ENCODE assay signal across 17 mouse cellular contexts in the genomic region with DNA sequence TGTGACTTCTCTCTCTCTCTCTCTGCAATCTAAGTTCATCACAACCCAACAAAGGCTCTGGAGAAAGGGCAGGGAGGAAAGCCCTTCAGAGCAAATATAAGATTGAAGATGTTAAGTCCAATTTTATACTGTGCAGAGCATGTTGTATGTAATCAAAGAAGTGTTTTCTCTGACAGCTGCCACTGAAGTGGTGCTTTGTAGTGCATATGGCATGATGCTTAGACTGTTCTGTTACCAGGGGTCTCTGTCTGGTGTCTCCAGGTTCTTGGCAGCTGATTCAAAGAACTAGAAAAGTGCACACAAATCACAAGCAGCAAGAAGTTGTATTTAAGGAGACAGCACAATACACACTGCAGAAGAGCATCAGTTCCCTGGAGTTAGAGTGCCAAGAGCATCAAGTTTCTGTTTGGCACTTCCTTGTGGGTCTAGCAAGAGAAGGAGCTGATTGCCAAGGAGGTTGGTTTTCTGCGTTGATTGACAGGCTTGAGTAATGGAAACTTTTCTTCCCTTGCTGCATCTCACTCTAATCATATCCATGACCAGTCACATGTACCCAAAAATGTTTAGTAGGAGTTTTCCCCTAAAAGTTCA.
A peak's percentile ranks its signal among the peaks of the same experiment; 100 is the strongest.
DNase-seq lines count a peak whose midpoint lies in the region; ATAC-seq and TF ChIP-seq lines count a peak whose summit lies in the region.
"Had no signal": no experiment of that assay in that cellular context is flagged by ENCODE, and none has a peak within 500 bp of the region (broad histone marks: within the 10 kb centered on the region; RNA-seq: fewer than 3 reads in every experiment).

No protein-coding gene starts in this region.

- H3K4me2 ChIP-seq in hindbrain, postnatal 0 days (ENCODE audit: low read depth, low read length) = no peak overlapping the region
- no peak overlapping the region for H3K4me2 ChIP-seq in intestine, embryonic 15.5 days (replicated peaks)

- 78% methylated on average over 1 of the region's 1 CpGs for WGBS in hindbrain, postnatal 0 days
- 84% methylated on average over 1 of the region's 1 CpGs for WGBS in intestine, embryonic 15.5 days

- no peaks in the 10 kb centered on the region; the same call in 1 of the 2 replicates for H3K4me1 ChIP-seq in hindbrain, postnatal 0 days (ENCODE audit: insufficient read depth, low read length)
- no peaks in the 10 kb centered on the region for H3K4me1 ChIP-seq in intestine, embryonic 15.5 days (replicated peaks)
- H3K4me1 ChIP-seq: heart, embryonic 10.5 days; megakaryocyte, embryonic 14.5 days had no signal

- H3K9me3 ChIP-seq in hindbrain, postnatal 0 days (ENCODE audit: low read length) = no peaks in the 10 kb centered on the region
- H3K9me3 ChIP-seq in intestine, embryonic 15.5 days = no peaks in the 10 kb centered on the region
- H3K9me3 ChIP-seq: G1E; heart, embryonic 10.5 days had no signal

- intact Hi-C loops in gastrocnemius, adult 2 months (cut with DNase I) = no loop called here
- intact Hi-C loops in gastrocnemius, postnatal 36 days (cut with DNase I) = no loop called here

- ATAC-seq in hindbrain, postnatal 0 days = peak; percentile 43; the same call in 1 of the 2 replicates
- ATAC-seq in intestine, embryonic 15.5 days = no peak
- ATAC-seq in megakaryocyte-erythroid progenitor cell, adult 5-6 weeks (replicated peaks; ENCODE audit: low FRiP score, low TSS enrichment, poor library complexity, severe bottlenecking) = no peak

- TF ChIP-seq CTCF in gastrocnemius, adult 2 months (IDR thresholded peaks at IDR 0.05) = no peak
- no peak for TF ChIP-seq CTCF in hindbrain, postnatal 0 days (IDR thresholded peaks at IDR 0.05; ENCODE audit: low read depth)

- no peak overlapping the region for H3K9ac ChIP-seq in hindbrain, postnatal 0 days (replicated peaks; ENCODE audit: low read length)
- H3K9ac ChIP-seq in intestine, embryonic 15.5 days = no peak overlapping the region

- no peak overlapping the region for H3K4me3 ChIP-seq in gastrocnemius, adult 2 months
- H3K4me3 ChIP-seq in hindbrain, postnatal 0 days (ENCODE audit: low read length) = no peak overlapping the region
- H3K4me3 ChIP-seq in intestine, embryonic 15.5 days (replicated peaks) = no peak overlapping the region
- H3K4me3 ChIP-seq: heart, embryonic 10.5 days; megakaryocyte, embryonic 14.5 days had no signal

- no peaks in the 10 kb centered on the region for H3K27me3 ChIP-seq in hindbrain, postnatal 0 days (ENCODE audit: insufficient read depth, low read length)
- no peaks in the 10 kb centered on the region for H3K27me3 ChIP-seq in intestine, embryonic 15.5 days (replicated peaks)
- H3K27me3 ChIP-seq: megakaryocyte, embryonic 14.5 days had no signal

- no peaks in the 10 kb centered on the region for H3K36me3 ChIP-seq in hindbrain, postnatal 0 days (ENCODE audit: insufficient read depth, low read length)
- H3K36me3 ChIP-seq in intestine, embryonic 15.5 days = no peaks in the 10 kb centered on the region
- H3K36me3 ChIP-seq: G1E; heart, embryonic 10.5 days had no signal

- no peak overlapping the region for H3K27ac ChIP-seq in gastrocnemius, adult 2 months
- H3K27ac ChIP-seq in hindbrain, postnatal 0 days = no peak overlapping the region
- H3K27ac ChIP-seq in intestine, embryonic 15.5 days = no peak overlapping the region
- H3K27ac ChIP-seq: heart, embryonic 10.5 days had no signal

- peak; percentile 17 for DNase-seq in gastrocnemius, adult 2 months
- DNase-seq in gastrocnemius, postnatal 36 days = no peak
- DNase-seq in 3T3-L1 (ENCODE audit: low read depth, low spot score) (peak; percentile 93), adipocyte (ENCODE audit: low spot score) (peak; percentile 43)
- DNase-seq in hindbrain, postnatal 0 days (ENCODE audit: low spot score) = peak; percentile 38
- no peak for DNase-seq in cerebellum, postnatal 4 days (ENCODE audit: low spot score in 2 of 2)
- DNase-seq: adrenal gland, postnatal 10 days; cerebellum, postnatal 10 days; gastrocnemius, postnatal 10 days; heart, postnatal 14 days; kidney, adult 11 months; kidney, postnatal 14 days had no signal

Comparison
In these comparisons a context has a peak if more than half of its experiments do, and no peak if none do; other contexts are left out.
1. DNase-seq: peak in gastrocnemius, adult 2 months (single experiment), 3T3-L1 (single experiment), adipocyte (single experiment) and hindbrain, postnatal 0 days (single experiment); none in gastrocnemius, postnatal 36 days (0 of 2) and cerebellum, postnatal 4 days (0 of 2).